Mouse (Mus musculus): Measurements from ENCODE around the gene En2. TPM values are rescaled to one million over a fixed set of nuclear protein-coding genes. Genes with fewer than 3 reads are reported as not detected.

The En2 gene
- not detected in 2 replicates for polyA plus RNA-seq (2015; fragmentation: Nextera tagmentation; extraction: Ambion mirVana)

DNA sequence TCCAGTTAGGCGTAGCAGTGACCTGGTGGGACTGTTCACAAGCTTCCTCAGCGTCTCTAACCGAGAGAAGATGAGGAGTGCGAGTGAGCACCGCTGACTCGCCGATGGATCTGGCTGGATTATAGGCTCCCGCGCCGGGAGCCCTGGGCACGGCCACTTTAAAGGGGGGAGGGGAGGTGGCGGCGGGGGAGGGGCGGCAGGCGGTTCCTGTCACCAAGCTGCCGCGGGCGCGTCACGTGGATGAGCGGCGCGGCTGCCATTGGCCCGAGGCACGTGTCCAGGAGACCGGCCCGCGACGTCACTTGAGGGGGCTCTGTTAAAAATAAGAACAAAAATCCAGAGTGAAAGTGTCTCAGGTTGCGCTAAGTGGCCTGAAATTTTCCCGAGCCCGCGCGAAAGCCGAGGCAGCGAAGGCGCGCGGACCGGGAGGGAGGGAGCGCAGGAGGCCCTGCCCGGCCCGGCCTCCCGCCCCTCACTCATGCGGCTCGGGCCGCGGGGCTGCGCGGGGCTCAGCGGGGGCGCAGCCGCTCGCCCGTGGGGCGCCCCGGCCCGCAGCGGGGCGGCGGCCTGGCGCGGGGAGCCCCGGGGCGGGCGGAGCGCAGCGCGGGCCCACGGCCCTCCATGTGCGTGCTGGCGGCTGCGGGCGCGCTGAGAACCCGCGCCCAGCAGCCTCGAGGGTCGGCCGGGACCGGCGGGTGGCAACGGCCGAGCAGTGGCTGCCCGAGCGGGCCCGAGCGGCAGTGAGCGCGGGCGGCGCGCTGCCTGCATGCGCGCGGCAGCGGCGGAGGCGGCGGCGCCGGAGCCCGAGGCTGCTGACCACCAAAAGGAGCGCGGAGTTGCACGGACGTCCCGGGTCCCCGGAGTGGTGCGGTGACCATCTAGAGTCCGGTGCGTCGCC, at the start of gene En2:
Gene En2, plus strand, starts transcription at position 337 of the 898 bp plus-strand sequence.
- Histone ChIP-seq H3K9ac (peak within 1 kb of the TSS; percentile 54), H3K9me3 (no peaks in the 10 kb centered on the region), H3K27me3 (peaks cover 98% of the 10 kb centered on the region), H3K4me1 (peaks cover 21% of the 10 kb centered on the region), H3K27ac (no peak within 1 kb of the TSS), H3K36me3 (no peaks in the 10 kb centered on the region), H3K4me2 (peak within 1 kb of the TSS; percentile 93), H3K4me3 (peak within 1 kb of the TSS; percentile 51)
- WGBS = under 1% methylated on average over 101 of the region's 113 CpGs
- no peak for ATAC-seq (ENCODE audit: insufficient number of reproducible peaks, insufficient read depth, low FRiP score, low TSS enrichment, low read depth)

DNA sequence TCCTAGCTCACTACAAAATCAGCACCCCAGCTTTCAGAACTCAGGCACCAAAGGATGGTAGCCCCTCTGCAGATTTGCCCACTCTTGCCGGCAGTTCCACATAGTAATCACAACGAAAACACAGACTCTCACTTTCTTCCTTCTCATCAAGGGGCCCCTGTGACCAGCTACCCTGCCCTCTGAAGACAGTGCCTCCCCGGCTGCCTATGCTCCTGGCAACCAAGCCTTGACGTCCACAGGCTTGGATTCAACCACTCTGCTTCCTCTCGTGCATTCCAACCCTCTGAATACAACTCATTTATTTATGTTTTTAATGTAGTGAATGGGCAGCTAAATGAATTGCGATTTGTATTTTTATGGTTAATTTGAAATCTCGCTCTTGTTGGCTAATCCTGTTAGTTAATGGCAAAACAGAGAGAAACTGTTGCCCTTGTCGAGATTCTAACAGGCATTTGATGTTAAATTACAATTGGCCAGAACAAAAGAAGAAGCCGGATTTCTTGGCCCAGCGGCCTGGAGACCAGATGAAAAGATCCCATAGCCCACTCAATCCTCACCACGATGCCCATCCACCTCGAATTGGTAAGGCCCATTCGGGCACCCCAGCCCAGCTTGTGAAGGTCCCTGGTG, 48.1 kb upstream of the En2 start:
- no peak for ATAC-seq (ENCODE audit: insufficient number of reproducible peaks, insufficient read depth, low FRiP score, low TSS enrichment, low read depth)
- Histone ChIP-seq H3K9me3 (no peaks in the 10 kb centered on the region), H3K9ac (no peak overlapping the region), H3K4me2 (no peak overlapping the region), H3K4me3 (no peak overlapping the region), H3K27me3 (peaks cover 71% of the 10 kb centered on the region), H3K36me3 (no peaks in the 10 kb centered on the region), H3K4me1 (peaks cover 5% of the 10 kb centered on the region; the same call in 1 of the 2 replicates), H3K27ac (no peak overlapping the region)
- WGBS = 5% methylated on average over 13 of the region's 13 CpGs

DNA sequence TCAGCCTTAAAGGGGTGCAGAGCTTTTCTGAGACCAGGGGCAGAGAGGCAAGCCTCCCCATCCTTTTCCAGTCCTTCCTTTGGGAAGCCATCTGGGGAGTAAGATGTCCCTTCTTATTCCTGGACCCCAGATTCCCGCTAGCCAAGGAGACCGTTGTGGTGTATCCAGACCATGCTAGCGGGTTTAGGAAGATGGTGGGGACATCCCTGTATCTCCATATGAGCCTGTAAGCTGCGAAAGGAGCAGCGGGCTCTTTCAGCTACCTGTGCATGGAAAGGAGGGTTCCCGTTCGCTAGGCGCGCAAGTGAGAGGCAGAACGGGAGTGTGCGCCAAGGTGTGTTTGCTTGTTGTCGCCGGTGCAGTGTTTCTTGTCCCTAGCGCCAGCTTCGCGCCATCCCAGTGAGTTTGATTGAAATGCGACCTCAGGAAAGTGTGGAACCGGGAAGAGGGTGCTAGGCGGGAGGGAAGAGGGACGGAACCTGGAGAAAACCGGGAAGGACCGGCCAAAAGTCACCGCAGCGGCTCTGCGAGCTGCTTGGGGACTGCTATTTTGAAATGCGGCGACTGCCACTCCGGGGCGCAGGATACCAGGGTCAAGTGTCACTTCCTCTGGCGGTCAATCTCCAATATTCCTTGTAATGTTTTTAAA, 47.5 kb upstream of the En2 start:
- WGBS = under 1% methylated on average over 30 of the region's 30 CpGs
- H3K4me1 ChIP-seq = peaks cover 7% of the 10 kb centered on the region; the same call in 1 of the 2 replicates

DNA sequence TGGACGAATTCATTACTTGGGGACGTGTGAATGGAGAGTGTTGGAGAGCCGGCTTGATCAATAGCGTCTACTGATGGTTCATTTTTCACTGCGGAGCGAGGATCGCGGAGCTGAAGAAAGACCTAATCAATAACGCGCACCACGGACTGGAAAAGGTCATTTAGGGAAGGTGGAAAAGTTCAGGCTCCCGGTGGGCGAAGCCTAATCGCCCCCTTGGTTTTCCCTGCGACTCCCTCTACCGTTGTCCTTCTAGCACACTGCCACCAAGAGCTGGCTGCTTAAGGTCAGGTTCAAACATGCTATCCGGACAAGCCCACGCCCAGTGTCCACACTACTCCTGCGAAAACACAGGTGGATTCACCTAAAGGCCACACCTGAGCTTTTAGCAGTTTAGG, 47.0 kb upstream of the En2 start:
- no peak overlapping the region for H3K9ac ChIP-seq
- peaks cover 11% of the 10 kb centered on the region; the same call in 1 of the 2 replicates for H3K4me1 ChIP-seq
- H3K27ac ChIP-seq = no peak overlapping the region
- no peak for ATAC-seq (ENCODE audit: insufficient number of reproducible peaks, insufficient read depth, low FRiP score, low TSS enrichment, low read depth)
- no peaks in the 10 kb centered on the region for H3K36me3 ChIP-seq
- peak overlapping the region; percentile 40 for H3K4me2 ChIP-seq
- H3K27me3 ChIP-seq = peaks cover 82% of the 10 kb centered on the region
- WGBS = under 1% methylated on average over 19 of the region's 19 CpGs
- H3K4me3 ChIP-seq = peak overlapping the region; percentile 19
- H3K9me3 ChIP-seq = no peaks in the 10 kb centered on the region

More for the DNA sequence above, 47.5 kb upstream of the En2 start:
- ATAC-seq (ENCODE audit: insufficient number of reproducible peaks, insufficient read depth, low FRiP score, low TSS enrichment, low read depth) = no peak
- Histone ChIP-seq H3K36me3 (no peaks in the 10 kb centered on the region), H3K27ac (no peak overlapping the region), H3K9me3 (no peaks in the 10 kb centered on the region), H3K9ac (no peak overlapping the region), H3K4me3 (peak overlapping the region; percentile 19), H3K27me3 (peaks cover 77% of the 10 kb centered on the region), H3K4me2 (peak overlapping the region; percentile 40)

- no peak for ATAC-seq (ENCODE audit: insufficient number of reproducible peaks, insufficient read depth, low FRiP score, low TSS enrichment, low read depth)
- 20% methylated on average over 3 of the region's 3 CpGs for WGBS
- Histone ChIP-seq H3K27me3 (peaks cover 83% of the 10 kb centered on the region), H3K4me2 (no peak overlapping the region), H3K9ac (no peak overlapping the region), H3K36me3 (no peaks in the 10 kb centered on the region), H3K9me3 (no peaks in the 10 kb centered on the region), H3K27ac (no peak overlapping the region), H3K4me3 (no peak overlapping the region), H3K4me1 (peaks cover 11% of the 10 kb centered on the region; the same call in 1 of the 2 replicates)
Observed at GRCm38 (mm10) chr5:28119576-28119975, 45.9 kb upstream of the En2 start.

DNA sequence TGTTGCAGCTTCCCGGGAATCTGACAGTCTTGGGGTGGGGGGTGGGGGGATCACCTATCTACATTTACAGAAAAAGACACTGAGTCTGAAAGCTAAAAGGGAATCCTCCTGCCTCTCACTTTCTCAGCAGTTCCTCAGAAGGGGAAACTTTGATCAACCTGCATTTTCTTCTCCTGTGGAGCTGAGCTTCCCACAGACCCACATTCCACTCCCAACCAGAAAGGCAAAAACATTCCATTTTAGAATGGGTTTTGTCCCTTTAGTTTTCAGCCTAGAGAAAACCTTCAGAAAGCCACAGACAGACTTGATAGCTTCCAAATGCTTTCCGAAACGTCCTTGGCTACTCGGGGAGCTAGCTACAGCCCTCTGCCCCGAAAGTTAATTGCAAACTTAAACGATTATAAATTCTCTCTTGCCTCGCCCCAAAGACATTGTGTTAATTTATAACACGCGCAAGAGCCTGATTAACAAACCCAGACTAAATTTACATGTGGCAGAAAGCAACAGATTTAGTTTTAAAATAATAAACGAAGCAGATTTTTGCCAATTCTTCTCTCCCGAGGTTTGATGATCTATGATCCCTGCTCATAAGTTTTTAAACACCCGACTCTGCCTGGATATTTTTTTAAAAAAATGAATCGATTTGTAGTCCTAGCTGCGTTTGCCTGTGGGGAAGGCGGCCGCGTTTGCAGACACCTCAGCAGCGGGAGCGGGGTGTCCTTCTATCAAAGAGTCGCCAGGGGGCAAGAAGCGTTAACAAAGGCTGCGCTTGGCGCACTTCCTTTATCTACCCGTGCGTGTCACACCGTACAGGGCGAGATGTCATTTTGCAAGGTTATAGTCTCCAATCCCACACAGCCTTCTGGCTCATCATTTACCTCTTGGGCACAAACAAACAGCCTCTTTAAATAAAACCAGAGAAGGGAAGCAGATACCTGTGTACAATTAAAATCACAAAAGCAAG, 42.7 kb upstream of the En2 start:
- no peak overlapping the region for H3K4me3 ChIP-seq

DNA sequence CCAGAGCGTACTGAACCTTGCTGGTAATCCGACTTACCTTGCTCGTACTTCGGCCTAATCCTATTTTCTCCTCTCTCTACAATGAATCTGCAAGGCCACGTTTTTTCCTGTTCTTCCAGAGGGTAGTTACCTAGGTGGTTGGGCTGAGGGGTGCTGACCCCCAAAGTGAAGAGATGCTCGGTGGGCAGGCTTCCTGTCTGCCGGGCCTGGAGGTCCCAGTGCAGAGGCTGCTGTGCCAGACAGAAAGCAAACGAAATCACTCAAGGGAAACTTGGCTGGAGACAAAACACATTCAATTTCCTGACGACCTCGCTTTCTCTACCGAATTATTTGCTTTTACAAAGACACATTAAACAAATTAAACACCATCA, 42.1 kb upstream of the En2 start:
- 2% methylated on average over 11 of the region's 11 CpGs for WGBS
- Histone ChIP-seq H3K9me3 (no peaks in the 10 kb centered on the region), H3K4me2 (0 out of 2 replicates have a peak overlapping the region, but pooled peaks have one; percentile 5), H3K4me3 (no peak overlapping the region), H3K27me3 (peaks cover 97% of the 10 kb centered on the region), H3K4me1 (0 out of 2 replicates have a peak, but pooled peaks cover 5% of the 10 kb centered on the region), H3K36me3 (no peaks in the 10 kb centered on the region), H3K27ac (no peak overlapping the region), H3K9ac (no peak overlapping the region)
- no peak for ATAC-seq (ENCODE audit: insufficient number of reproducible peaks, insufficient read depth, low FRiP score, low TSS enrichment, low read depth)

More for the DNA sequence above, 42.7 kb upstream of the En2 start:
- Histone ChIP-seq H3K9me3 (no peaks in the 10 kb centered on the region), H3K9ac (no peak overlapping the region), H3K27me3 (peaks cover 97% of the 10 kb centered on the region), H3K36me3 (no peaks in the 10 kb centered on the region), H3K4me1 (peaks cover 11% of the 10 kb centered on the region; the same call in 1 of the 2 replicates), H3K4me2 (0 out of 2 replicates have a peak overlapping the region, but pooled peaks have one; percentile 5), H3K27ac (no peak overlapping the region)
- no peak for ATAC-seq (ENCODE audit: insufficient number of reproducible peaks, insufficient read depth, low FRiP score, low TSS enrichment, low read depth)
- under 1% methylated on average over 27 of the region's 27 CpGs for WGBS

DNA sequence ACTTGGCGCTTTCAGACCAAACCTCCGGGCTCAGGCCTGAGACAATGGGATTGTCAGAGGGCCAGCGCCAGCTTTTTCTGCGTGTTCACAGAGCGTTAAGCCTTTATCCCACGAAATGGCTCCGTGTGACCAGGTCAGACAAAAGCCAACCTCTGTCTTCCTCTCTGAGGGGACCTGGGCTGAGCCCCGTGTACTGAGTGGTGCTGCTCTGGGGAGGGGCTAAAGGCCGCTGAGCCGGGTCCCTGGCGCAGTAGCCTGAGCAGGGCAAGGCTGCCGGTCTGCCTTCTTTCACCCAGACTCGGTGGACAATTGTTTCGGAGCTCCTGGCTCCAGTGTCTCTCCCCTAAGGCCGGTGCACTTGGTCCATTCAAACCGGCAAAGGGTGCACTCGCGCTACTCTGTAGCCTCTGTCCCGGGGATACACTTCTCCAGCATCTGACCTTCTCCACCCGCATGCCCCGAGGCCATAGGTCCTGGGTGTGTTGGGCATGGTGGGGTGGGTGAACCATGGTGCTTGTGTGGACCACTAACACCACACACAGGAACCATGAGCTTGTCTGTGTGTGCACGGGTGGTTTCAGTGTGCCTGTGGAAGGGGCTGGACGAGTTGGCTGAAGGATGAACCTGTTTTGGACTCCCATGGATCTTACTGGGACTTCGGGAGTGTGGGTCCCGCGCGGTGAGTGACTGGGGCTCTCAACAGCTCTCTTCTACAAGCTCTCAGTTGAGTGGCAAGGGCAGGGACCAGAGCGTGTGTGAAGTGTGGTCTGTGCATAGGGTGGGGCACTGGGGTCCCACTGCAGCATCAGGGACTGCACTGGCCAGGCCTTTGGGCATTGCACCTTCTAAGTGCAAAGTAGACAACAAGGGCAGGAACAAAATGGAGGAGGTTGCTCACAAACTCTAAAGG, 40.9 kb upstream of the En2 start:
- H3K4me1 ChIP-seq = 0 out of 2 replicates have a peak, but pooled peaks cover 5% of the 10 kb centered on the region
- H3K9me3 ChIP-seq = no peaks in the 10 kb centered on the region
- H3K27me3 ChIP-seq = peaks cover 96% of the 10 kb centered on the region
- no peaks in the 10 kb centered on the region for H3K36me3 ChIP-seq
- no peak overlapping the region for H3K27ac ChIP-seq
- no peak overlapping the region for H3K4me2 ChIP-seq
- 5% methylated on average over 28 of the region's 28 CpGs for WGBS
- ATAC-seq (ENCODE audit: insufficient number of reproducible peaks, insufficient read depth, low FRiP score, low TSS enrichment, low read depth) = no peak
- no peak overlapping the region for H3K9ac ChIP-seq
- no peak overlapping the region for H3K4me3 ChIP-seq

DNA sequence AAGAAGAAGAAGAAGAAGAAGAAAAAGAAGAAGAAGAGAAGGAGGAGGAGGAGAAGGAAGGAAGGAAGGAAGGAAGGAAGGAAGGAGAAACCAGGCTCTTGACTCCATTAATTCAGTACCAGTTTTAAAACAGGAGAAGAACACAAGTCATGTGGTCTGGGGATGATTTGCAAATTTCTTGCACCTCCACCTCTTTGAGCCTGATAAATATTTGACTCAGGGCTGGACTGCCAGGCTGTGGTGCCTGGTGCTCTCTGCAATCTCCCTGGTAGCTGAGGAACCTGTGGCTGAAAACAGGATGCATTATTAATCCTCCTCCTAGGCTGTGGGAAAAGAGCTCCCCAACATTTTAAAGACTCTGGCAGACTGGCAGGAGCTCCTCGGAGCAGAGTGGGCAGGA, 36.6 kb upstream of the En2 start:
- H3K27ac ChIP-seq = no peak overlapping the region
- no peak overlapping the region for H3K4me3 ChIP-seq
- H3K9me3 ChIP-seq = no peaks in the 10 kb centered on the region
- H3K27me3 ChIP-seq = peaks cover 94% of the 10 kb centered on the region
- 53% methylated on average over 1 of the region's 1 CpGs for WGBS
- H3K4me2 ChIP-seq = no peak overlapping the region
- H3K4me1 ChIP-seq = no peaks in the 10 kb centered on the region
- no peaks in the 10 kb centered on the region for H3K36me3 ChIP-seq
- H3K9ac ChIP-seq = no peak overlapping the region
- no peak for ATAC-seq (ENCODE audit: insufficient number of reproducible peaks, insufficient read depth, low FRiP score, low TSS enrichment, low read depth)

- H3K4me1 ChIP-seq = no peaks in the 10 kb centered on the region
- H3K27ac ChIP-seq = no peak overlapping the region
- peaks cover 91% of the 10 kb centered on the region for H3K27me3 ChIP-seq
- no peak overlapping the region for H3K4me3 ChIP-seq
- no peak overlapping the region for H3K4me2 ChIP-seq
- no peaks in the 10 kb centered on the region for H3K36me3 ChIP-seq
- no peaks in the 10 kb centered on the region for H3K9me3 ChIP-seq
- no peak for ATAC-seq (ENCODE audit: insufficient number of reproducible peaks, insufficient read depth, low FRiP score, low TSS enrichment, low read depth)
- WGBS = 84% methylated on average over 5 of the region's 5 CpGs
- H3K9ac ChIP-seq = no peak overlapping the region
Observed at GRCm38 (mm10) chr5:28132231-28132630, 33.3 kb upstream of the En2 start.
